Mouse (Mus musculus) forebrain, embryonic 12.5 days (tissue): ENCODE measurements around the gene Hist1h2ao. TPM values are rescaled to one million over a fixed set of nuclear protein-coding genes. Genes with fewer than 3 reads are reported as not detected.

ENCODE experiments used
- microRNA-seq: library from miRNA; unstranded; fragments of <30 nt; microRNA quantifications from one replicate; pipeline ENCODE4, GENCODE M21; 2017
- polyA plus RNA-seq: library from polyadenylated mRNA; unstranded; fragments of >200 nt; fragmentation: Nextera tagmentation; extraction: Ambion mirVana; gene quantifications from 2 replicates; pipeline ENCODE4 v1.2.1, GENCODE M21; 2016

Hist1h2ao gene
- polyA plus RNA-seq, 1 experiment from 2014 or later = not detected

Small RNAs within 50 kb of the gene (microRNA-seq; reads per million reads assigned to microRNA genes)
- gene Gm19658 (not detected), gene Gm44346 (not detected), gene Gm44466 (not detected)

Other genes with a start within 250 kb of the Hist1h2ao start
- not detected in 2 replicates for gene Olfr1364, start 228.7 kb upstream of the Hist1h2ao start, polyA plus RNA-seq
- not detected in 2 replicates for gene Olfr1362, start 196.4 kb upstream of the Hist1h2ao start, polyA plus RNA-seq
- gene Olfr11, start 167.9 kb upstream of the Hist1h2ao start, polyA plus RNA-seq = not detected in 2 replicates
- not detected in 2 replicates for gene Olfr1361, start 147.1 kb upstream of the Hist1h2ao start, polyA plus RNA-seq
- not detected in 2 replicates for gene Olfr1360, start 133.1 kb upstream of the Hist1h2ao start, polyA plus RNA-seq
- not detected in 2 replicates for gene Olfr1359, start 112.4 kb upstream of the Hist1h2ao start, polyA plus RNA-seq
- gene Hist1h2bl, start 94.3 kb upstream of the Hist1h2ao start, polyA plus RNA-seq = 4.8 TPM in 1 of 2 replicates, not detected in the other
- gene Hist1h2ai, start 94.0 kb upstream of the Hist1h2ao start, polyA plus RNA-seq = 18.4 and 22.2 TPM in 2 replicates
- gene Hist1h3h, start 92.8 kb upstream of the Hist1h2ao start, polyA plus RNA-seq = 13.8 and 14.8 TPM in 2 replicates
- gene Hist1h2bm, start 88.4 kb upstream of the Hist1h2ao start, polyA plus RNA-seq = 5.8 and 5.9 TPM in 2 replicates
- 0.74 and 0.86 TPM in 2 replicates for gene Hist1h4j, start 75.4 kb upstream of the Hist1h2ao start, polyA plus RNA-seq
- gene Hist1h4k, start 60.0 kb upstream of the Hist1h2ao start, polyA plus RNA-seq = 2.4 and 4.5 TPM in 2 replicates
- gene Hist1h2ak, start 56.6 kb upstream of the Hist1h2ao start, polyA plus RNA-seq = 34.1 and 37.7 TPM in 2 replicates
- gene Hist1h2bn, start 56.3 kb upstream of the Hist1h2ao start, polyA plus RNA-seq = 4.9 and 5.2 TPM in 2 replicates
- gene Hist1h1b, start 29.8 kb upstream of the Hist1h2ao start, polyA plus RNA-seq = 44.0 and 46.6 TPM in 2 replicates
- gene Hist1h3i, start 27.1 kb upstream of the Hist1h2ao start, polyA plus RNA-seq = 166 and 188 TPM in 2 replicates
- 13.9 and 15.0 TPM in 2 replicates for gene Hist1h2an, start 23.2 kb upstream of the Hist1h2ao start, polyA plus RNA-seq
- 3.0 and 5.2 TPM in 2 replicates for gene Hist1h2bp, start 23.0 kb upstream of the Hist1h2ao start, polyA plus RNA-seq
- 23.9 and 32.5 TPM in 2 replicates for gene Hist1h2bq, start 268 bp upstream of the Hist1h2ao start, polyA plus RNA-seq
- gene Hist1h4m, start 1.3 kb downstream of the Hist1h2ao start, polyA plus RNA-seq = not detected in 2 replicates
- gene Hist1h4n, start 21.7 kb downstream of the Hist1h2ao start, polyA plus RNA-seq = 12.5 and 13.8 TPM in 2 replicates
- gene Hist1h2ap, start 23.0 kb downstream of the Hist1h2ao start, polyA plus RNA-seq = 6,142 and 6,230 TPM in 2 replicates
- gene Hist1h2br, start 23.3 kb downstream of the Hist1h2ao start, polyA plus RNA-seq = 24.5 and 30.9 TPM in 2 replicates
- gene Zfp184, start 134.6 kb downstream of the Hist1h2ao start, polyA plus RNA-seq = 24.5 and 26.7 TPM in 2 replicates
- gene Pom121l2, start 170.7 kb downstream of the Hist1h2ao start, polyA plus RNA-seq = 0.13 TPM in 1 of 2 replicates, not detected in the other
- 0.28 TPM in 1 of 2 replicates, not detected in the other for gene Prss16, start 199.3 kb downstream of the Hist1h2ao start, polyA plus RNA-seq
- gene Hist1h2ah, start 225.1 kb downstream of the Hist1h2ao start, polyA plus RNA-seq = 7.0 and 22.0 TPM in 2 replicates
- 10.0 and 10.5 TPM in 2 replicates for gene Hist1h2bk, start 225.4 kb downstream of the Hist1h2ao start, polyA plus RNA-seq
- gene Hist1h4i, start 230.9 kb downstream of the Hist1h2ao start, polyA plus RNA-seq = 44.5 and 46.9 TPM in 2 replicates
- 82.7 and 84.6 TPM in 2 replicates for gene Hist1h2ag, start 232.5 kb downstream of the Hist1h2ao start, polyA plus RNA-seq
- gene Hist1h2bj, start 232.7 kb downstream of the Hist1h2ao start, polyA plus RNA-seq = 13.1 and 15.8 TPM in 2 replicates